Mouse (Mus musculus) spleen, postnatal 14 days (tissue): ENCODE measurements at regions not wholly inside any gene's neighbourhood (a gene's known extent, or its start where the extent isn't known, plus 50 kb on each side); places are given as distances from the start of the nearest gene placed in this dataset.

Experiments
- DNase-seq, 2 experiments: peaks; one replicate each; pipeline ENCODE4 v3.0.0; 2021 to 2022; ENCODE audit warnings: low spot score in 2 of 2

DNA sequence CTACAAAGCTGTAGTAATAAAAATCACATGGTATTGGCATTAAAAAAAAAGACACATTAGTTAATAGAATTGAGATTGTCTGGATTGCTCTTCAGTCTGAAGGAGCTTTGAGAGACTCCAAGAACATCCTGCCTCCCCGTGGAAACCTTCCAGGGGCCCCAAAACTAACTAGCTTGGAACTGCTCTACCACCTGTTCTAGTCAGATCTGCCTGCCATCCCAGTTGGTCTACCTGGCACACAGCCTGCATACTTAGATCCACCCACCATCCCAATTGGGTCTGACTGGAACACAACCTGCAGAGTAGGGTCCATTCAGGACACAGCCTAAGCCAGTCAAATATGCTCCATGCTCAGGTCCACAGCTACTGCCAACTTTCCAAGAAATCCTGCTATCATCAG lies 503.6 kb downstream of the Rapgef2 start:
- no peak for DNase-seq

DNA sequence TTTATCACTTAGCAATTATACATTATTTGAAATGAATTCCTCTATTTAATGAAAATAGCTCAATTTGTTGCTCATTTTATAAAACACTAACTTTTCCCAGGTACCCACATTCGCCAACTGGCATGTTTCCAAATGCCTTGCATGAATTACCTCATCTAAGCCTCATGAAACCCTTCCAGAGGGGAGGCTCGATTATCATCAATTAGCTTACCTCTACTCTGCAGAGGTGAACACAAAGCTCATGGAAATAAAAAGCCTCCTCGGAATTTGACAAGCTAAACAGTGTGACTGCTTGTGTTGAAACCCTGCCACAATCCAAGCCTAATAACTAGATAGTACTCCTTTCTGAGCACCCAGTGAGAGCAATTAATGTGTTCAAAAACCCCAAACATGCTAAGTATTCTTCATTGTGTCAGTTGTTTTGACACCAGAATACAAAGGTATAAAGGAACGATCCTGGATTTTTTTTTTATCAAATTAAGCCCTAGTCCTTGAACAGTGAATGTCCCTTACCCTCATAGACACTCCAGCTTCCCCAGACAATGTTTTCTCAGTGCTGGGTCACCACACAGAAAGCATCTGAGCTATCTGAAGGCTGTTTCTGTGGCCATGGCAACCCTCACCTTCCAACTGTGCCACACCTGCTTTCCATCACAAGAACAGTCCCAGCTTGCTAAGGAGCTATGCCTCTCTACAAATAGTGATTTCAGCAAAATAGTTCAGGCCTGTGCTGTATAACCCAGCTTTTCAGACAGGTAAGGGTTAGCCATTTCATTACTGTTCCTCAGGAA lies 530.4 kb downstream of the Rapgef2 start:
- no peak for DNase-seq

DNA sequence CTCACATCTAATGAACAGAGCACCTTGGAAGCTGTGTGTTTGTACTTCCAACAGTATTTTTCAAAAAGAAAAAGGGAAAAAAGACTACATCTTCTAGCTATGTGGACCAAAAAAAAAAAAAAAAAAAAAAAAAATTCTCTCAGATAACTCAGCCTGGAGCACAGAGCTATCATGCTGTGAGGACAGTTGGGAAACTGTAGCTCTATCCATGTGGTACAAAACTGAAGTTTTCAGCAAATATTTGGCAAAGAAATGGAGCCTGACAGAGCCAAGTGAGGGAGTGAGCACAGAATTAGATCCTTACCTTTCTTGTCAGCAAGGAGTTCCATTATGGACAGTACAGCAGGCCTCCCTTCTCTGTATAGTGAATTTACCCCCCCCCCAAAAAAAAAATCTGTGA lies 550.2 kb downstream of the Rapgef2 start:
- no peak for DNase-seq

DNA sequence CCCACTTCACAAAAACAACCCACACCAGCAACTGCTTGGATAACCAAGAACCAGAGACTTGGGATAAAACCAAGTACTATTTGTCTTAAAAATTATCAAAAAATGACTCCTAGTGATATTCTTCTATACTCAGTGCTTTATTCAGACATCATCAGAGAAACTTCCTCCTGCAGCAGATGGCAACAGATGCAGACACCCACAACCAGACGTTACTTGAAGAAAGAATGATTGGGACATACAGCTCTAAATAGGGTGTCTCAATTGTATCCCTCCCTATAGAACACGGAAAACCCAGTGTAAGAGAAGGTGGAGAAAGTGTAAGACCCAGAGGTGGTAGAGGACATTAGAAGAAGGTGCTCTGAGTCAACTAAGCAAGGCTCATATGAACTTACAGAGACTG lies 569.6 kb downstream of the Rapgef2 start:
- DNase-seq: no peak

DNA sequence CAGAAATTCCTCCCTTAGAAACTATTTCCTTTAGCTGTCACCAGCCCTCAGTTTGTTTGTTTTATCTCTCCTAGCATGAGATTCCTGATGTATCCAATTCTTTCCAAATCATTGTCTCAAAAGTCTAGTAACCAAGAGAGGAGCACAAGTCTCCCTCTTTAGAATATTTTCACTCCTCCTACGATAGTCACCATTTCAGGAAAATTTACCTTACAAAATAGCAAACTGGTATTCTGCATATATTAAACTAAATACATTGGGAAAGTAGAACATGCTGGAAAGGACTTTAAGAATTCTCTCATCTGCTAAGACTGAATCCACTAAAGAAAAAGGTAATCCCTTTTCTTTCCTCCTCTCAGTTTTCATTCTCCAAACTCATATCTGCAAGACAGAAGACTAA lies 578.6 kb downstream of the Rapgef2 start:
- DNase-seq: no peak

DNA sequence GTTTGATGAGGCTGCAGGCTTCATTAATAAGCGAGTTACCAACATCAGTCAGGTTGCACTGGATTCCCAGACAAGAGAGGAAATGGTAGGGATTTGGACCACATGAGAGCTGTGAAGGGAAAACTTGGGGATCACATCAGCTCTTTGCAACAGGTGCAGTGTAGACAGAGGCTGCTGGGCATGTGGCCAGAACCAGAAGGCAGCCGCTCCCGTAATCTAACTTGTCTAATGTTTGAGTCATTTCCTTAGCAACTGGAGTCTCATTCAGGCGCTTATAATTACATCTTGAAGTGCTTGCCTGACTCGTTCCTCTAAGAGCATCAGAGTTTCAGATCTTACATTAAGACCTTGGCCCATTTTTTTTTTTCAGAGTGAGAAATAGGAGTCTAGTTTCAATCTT lies 587.4 kb downstream of the Rapgef2 start:
- DNase-seq: no peak

DNA sequence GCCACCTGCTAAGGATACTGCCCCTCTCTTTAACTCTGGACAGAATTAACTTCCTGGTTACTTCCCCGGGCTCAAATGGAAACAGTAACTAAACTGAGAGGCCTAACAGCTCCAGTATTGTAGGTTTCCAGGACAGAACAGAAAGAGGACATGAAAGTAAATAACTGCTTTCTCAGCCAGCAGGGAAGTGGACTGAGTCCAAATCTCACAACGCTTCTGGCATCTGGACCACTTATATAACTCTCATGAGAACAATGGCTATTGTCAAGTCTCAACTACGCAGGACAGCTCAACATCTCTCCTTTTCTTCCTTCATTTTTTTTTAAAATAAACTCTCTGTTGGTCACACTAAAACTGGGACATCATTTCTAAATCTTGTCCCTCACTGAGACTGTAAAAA lies 594.8 kb downstream of the Rapgef2 start:
- DNase-seq: no peak

DNA sequence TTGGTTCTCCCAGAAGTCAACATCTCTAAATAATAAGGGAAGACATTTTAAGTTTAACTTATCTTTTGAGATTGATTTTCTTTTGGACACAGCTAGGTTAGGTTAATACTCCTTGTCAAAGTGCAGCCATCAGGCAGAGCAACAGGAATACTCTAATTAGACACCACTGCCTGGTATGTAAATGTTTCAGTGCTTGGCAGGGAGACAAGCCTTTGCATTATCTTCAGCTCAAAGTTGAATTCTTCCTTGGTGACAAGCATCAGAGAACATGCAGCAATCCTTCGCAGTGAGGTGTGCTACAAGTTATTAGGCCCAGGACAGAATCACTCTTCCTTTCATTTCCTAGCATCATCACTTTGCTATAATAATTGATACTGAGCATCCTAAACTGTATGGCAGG lies 608.7 kb downstream of the Rapgef2 start:
- no peak for DNase-seq

DNA sequence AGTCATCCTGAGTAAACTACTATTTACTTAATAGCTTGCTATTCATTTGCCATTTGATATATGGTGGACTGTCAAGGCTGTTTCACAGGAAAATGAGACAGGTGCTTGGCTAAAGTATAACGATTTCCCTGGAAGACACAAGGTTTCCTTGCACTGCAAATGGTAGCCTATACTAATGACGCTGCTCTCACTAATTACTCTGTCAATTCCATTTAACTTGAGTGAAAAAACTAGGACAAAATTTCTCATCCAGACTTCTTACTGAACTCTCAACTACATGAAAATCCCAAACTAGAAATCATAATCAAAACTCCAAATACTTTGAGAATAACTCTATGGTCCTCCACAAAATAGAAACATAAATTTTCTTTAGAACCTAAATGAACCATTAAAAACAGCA lies 609.5 kb downstream of the Rapgef2 start:
- no peak for DNase-seq

DNA sequence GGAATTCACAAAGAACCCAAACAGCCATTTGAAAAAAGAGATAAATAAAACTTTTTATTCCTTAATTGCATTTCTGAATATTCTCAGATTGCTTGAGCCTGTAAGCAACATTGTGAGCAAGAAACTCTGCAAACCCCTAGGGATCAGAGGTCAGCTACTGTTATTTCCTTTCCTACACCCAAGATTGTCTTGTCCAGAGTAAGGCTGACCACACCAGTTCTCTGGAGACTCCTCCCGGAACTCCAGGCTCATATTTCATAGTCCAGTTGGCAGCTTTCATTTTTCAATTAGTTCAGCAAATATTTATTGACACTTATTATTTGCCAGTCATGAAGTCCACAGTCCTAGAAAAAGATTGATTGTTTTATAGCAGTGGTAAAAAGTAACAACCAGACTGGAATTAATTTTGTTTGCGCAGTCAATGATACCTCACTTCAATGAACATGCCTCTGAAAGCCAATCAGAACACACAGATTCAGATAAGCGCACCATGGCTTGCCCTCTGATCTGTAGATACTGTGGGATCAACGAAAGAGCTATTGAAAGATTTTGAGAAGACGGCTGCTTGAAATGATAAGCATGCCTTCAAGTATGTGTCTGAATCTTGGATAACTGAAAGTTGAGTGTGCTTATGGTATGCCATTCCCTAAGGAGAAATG lies 611.7 kb downstream of the Rapgef2 start:
- DNase-seq: no peak

DNA sequence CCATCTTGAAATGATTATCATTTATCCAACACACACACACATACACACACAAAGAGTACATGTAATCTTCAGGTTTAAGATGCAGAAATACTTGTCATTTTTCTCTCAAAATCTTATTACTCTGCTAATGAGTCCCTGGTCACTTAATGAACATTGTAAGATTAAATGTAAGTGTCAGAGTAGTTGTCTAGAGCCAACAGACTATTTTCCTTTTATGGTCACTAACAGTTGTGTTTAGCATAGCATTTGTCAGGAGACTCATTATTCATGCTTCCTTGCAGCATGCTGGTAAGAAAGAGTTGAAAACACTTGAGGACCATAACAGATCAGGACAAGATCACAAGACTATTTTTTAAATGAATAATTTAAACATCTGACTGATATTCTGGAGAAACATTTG lies 618.3 kb downstream of the Rapgef2 start:
- no peak for DNase-seq

DNA sequence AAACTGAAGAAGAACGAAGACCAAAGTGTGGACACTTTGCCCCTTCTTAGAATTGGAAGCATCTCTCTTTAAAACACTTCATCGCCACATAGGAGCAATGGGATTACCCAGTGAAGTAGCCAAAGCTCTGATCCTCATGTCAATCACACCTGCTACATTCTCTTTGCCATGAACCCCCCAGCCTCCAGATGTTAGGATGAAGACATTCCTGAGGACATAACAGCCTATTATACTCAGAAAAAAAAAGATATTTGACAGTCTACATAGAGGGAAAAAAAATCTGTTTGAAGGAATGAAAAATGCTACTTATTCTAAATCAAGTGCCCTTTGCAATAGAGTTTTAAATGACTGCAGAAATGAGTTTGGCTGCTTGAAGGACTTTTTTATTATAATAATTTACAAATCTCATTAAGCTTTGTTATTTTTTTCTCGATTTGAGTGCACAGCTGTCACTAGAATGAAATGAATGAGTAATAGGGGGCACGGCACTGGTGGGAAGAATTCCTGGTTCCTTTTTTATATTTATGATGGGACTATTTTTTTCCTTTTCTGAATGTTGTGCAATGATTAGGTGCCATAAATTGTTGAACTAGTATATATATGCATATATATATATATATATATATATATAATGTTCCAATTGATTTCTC lies 618.8 kb downstream of the Rapgef2 start:
- DNase-seq: no peak

DNA sequence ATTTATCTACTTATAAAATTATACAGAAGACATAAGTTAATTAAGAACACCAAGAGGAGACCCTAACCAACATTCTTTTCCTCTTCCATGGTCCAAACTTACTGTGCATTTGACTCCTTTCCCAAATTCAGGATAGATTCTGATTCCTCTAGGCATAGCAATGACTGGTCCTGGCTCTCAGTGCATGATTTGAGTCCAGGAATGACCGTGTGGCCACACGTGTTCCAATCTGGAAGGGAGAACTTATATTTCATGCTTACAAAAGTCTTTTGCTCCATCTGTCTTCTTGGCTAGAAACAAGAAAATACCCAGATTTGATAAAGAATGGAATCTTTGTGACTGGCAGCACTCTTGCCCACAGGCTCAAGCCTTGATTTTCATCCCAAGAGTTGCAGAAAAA lies 638.2 kb downstream of the Rapgef2 start:
- DNase-seq: no peak

DNA sequence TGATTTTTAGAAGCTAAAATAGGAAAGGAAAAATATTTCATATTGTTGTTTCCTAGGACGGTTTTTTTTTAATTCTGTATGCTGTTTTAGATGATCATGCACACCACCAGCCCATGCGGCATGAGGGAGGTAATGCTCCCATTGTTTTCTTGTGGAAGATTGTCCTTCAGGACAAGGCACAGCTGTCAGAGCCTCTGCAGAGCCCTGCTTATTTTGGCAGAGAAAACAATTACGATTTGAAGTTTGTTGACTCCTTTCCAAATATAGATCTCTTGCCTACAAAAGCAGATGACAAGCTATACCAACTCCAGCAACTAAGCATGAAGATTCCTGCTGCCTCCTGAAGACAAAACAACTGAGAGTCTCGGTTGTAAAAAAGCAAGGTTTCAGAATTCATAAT lies 650.9 kb downstream of the Rapgef2 start:
- no peak for DNase-seq

DNA sequence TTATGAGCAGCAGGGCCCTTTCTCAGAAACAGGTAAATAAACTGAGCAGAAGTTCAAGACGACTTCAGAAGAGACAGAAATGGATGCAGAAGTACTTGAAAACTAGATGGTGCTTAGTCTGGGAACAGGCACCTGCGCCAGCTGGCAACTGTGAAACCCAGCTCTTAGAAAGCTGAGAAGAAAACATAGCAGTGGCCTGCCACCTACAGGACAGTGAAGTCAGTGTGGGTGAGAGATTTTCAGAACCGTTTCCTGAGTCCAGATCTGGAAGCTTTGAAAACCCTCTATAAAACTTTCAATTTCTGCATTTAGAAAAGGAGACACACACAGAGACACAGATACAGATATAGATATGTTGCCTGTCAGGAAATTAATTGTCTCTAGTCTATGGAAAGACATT lies 667.4 kb downstream of the Rapgef2 start:
- no peak for DNase-seq

DNA sequence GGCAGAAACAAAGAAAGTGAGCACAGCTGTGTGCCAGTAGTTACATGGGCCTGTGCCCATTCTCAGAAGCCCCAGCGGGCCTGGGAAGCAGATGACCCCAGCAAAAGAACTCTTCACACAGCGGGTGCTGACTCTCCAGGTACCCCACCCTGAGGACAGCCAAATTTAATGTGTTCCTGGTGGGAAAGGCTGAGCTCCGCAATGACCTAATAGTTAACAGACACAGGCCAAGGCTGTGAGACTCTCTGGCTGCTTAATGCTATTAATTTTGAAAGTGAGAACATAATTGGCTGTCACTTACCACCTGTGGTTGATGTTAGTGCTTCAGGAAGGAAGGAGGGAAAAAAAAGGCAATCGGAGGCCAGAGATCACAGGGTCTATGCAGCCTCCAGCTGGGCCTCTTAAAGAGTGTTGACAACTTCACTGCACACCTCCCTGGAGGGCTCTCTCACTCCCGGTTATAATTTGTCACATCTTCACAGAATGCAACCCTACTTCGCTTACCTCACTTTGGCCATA lies 691.5 kb downstream of the Rapgef2 start:
- DNase-seq: no peak

DNA sequence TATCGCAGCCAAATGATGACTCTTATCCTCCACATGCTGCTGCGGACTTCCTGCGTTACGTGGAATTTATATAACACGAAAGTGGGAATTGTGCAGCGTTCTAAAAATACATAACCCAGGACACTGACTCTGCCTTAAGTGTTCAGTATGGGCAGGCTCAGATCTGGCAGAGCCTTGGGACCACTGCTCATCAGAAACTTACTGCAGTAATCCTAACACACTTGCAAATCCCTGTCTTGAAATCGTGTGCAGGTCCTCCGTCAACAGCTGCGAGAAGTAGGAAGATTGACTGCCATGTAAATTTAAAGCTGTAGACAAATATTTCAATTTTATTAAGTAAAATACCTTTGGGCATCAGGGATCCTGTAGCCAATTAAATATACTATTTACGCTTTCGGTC lies 692.0 kb downstream of the Rapgef2 start:
- no peak for DNase-seq

DNA sequence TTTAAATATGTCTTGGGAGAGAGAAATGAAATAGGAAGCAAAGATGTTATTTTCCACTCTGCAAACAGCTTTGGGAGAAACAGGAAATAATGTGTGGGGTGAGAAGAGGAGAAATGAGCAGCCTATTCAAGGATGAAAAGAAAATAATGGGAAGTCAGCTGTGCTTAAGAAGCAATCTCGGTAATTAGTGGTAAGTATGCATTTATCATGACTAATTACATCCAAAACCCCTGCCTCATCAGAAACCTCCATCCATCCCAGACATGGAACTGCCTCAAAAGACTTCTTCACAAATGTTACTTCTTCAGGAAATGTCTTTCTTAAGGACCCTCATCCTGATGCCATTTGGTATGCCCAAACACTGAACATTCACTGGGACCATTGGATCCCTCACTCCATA lies 699.7 kb downstream of the Rapgef2 start:
- DNase-seq: no peak

DNA sequence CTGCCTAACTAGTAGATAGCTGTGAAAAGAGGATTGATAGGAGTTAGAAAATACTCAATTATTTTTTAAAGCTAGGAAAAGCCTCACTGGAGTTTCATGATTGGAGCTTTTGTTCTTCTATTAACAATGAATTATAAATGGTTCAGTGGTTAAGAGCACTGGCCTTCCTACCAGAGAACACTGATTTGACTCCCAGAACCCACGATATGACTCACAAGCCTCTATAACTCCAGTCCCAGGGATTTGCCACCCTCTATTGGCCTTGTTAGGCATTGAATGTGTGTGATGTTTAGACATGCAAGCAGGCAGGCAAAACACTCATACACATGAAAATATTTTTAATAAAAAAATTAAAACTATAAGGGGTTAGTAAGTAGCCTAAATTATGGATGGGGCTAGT lies 704.4 kb downstream of the Rapgef2 start:
- no peak for DNase-seq

DNA sequence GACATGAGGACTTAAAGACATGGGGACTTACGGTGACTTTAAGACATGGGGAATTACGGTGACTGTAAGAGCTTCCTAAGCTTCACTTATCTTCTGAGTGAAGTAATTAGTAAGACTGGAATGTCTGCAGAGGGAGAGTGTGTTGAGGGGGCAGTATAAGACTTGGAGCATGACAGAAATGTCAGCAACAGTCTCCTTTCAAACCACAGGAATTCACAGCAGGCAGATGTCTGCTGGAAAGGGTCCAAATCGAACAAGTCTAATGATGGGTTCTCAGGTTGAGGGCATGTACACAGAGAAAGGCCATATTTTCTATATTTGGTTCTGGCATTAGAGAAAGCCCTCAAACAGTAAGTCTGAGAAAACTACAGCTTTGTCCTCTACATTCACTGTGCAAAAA lies 705.2 kb downstream of the Rapgef2 start:
- no peak for DNase-seq

DNA sequence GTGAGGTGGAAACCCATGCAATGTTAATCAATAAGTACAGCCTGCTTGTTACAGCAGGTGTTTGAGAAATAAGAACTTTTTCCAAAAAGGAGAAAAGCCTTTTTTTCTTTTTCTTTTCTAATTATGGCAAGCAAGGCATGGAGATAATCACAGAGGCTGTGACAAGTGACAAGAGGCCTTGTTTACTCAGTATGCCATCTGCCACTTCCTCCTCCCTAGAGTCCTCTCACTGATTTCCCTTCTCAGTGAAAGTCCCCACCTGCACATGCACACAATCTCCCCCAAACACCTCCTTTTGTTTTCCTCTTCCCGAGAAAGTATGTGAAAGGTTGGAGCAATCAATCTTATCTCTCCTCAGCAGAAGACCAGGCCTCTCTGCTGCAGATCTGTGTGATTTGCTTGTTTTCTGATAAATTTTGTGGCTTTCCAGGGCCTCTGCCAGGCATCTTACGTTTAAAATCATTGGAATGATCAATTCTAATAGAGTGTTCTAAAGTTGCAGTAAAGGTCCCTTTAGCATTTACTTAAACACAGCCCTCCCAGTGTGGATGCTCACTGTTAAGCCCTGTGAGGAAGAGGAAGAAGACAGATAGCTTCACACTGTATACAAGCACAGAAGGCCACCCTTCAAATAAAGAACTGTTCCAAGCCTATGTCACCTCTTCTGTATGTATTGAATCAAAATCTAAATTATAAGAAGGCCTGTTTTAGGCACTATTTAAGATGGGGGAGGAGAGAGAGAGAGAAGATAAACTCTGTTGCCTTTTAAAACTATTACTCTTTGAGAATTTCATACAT lies 710.5 kb downstream of the Rapgef2 start:
- no peak for DNase-seq

DNA sequence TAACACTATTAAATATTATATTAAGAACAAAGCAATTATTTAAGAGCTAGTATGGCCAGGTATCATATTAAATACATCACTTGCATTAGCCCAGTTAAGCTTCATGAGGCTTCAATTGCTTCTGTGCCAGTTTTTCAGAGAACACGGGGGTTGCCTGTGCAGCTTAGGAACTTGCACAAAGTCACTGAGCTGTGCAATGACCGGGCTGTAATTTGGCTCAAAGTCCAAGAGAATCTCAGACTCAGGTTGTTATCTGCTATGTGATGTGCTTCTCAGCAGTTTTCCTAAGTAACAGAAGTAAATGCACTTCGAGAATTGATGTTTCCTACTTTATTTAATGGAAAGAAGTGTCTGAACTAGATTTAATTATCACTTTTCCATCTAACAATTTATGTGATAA lies 711.5 kb downstream of the Rapgef2 start:
- no peak for DNase-seq
